Mouse (Mus musculus): ENCODE measurements around the gene Ulbp1.
"Not testable (repeated sequence)": the region's sequence is repeated elsewhere in the genome, so short reads cannot be mapped to it uniquely, and the experiment has no call there.

The Ulbp1 gene

GRCm38 (mm10) chr10:7473197-7473889 is at the start of gene Ulbp1:
TSS of gene Ulbp1 (minus strand) at chr10:7473638.
- peak; percentile 49 for DNase-seq (ENCODE audit: low spot score)

GRCm38 (mm10) chr10:7498180-7498579 is 24.7 kb upstream of the Ulbp1 start:
- not testable (repeated sequence) for DNase-seq (ENCODE audit: low spot score)

- not testable (repeated sequence) for DNase-seq (ENCODE audit: low spot score)
Measured at GRCm38 (mm10) chr10:7492384-7492783, 18.9 kb upstream of the Ulbp1 start.

- no peak for DNase-seq (ENCODE audit: low spot score)
Measured at GRCm38 (mm10) chr10:7483650-7484049, 10.2 kb upstream of the Ulbp1 start.

DNA sequence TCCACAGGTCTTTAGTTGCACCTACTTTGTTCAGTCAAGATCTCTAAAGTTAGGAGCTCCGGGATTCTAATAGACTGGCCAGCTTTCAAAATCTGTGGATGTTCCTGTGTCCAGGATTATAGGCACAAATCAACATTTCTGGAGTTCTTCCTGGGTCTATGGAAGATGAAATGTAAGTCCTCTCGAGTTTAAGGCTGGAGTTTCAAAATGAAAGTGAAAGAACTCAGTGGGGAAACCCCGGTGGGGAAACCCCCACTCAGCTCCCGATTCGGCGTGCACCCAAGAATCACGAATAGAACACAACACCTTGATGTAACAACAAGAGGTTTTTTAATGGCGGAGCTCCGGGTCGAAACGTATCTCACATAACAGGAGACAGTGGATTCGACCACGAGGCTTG is 787 bp upstream of the Ulbp1 start:
- DNase-seq (ENCODE audit: low spot score), result not testable (repeated sequence)

DNA sequence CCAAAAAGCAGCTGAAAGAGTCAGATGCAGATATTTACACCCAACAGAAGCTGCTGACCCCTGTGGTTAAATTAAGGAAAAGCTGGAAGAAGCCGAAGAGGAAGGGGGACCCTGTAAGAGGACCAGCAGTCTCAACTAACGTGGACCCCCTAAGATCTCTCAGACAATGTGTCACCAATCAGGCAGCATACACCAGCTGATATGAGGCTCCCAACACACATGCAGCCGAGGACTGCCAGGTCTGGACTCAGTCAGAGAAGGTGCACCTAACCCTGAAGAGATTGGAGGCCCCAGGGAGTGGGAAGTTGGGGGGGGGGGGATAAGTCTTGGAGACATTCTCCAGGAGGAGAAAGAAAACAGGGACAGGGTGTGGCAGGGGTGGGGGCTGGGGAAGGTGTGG is 1.8 kb downstream of the Ulbp1 start:
- DNase-seq (ENCODE audit: low spot score), result no peak

GRCm38 (mm10) chr10:7470457-7470856 is 3.0 kb downstream of the Ulbp1 start:
- DNase-seq (ENCODE audit: low spot score), result no peak

GRCm38 (mm10) chr10:7469716-7470414 is 3.6 kb downstream of the Ulbp1 start:
- peak; percentile 54 for DNase-seq (ENCODE audit: low spot score)

DNA sequence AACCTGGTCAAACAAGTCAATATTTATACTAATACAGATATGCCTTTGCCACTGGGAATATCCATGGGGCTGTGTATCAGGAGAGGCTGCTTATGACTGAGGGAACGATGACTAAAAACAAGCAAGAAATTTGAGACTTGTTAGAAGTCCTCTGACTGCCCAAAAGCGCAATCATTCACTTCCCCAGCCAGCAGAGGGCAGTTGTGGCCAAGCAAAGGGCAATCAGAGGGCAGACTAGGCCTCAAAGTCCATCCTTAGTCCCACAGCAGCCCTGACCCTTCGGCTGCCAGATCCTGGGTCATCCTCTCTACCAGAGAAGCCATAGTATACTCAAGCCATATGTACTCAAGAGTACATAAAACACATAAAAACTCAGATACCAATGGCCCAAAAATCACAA is 11.4 kb downstream of the Ulbp1 start:
- DNase-seq (ENCODE audit: low spot score), result no peak

DNA sequence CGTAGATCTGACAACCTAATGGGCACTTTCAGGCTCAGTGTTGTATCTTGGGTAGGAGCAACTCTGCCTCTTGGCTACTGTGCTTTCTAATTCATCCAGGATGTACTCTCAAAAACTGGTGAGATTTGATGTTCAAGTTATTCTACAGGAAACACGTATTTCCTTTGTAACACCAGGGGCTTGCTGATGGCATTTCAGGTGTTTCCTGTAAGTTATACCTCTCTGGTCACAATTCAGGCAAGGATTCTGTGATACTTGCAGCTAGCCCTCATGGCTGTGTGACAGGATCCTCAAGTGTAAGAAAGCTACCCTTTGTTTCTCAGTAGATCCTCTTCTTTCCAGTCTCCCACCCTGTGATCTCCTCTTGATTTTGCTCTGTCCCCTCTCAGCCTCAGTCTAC is 34.5 kb downstream of the Ulbp1 start:
- no peak for DNase-seq (ENCODE audit: low spot score)

GRCm38 (mm10) chr10:7393143-7394035 is 80.0 kb downstream of the Ulbp1 start:
- no peak for DNase-seq (ENCODE audit: low spot score)

- DNase-seq (ENCODE audit: low spot score), result no peak
Measured at GRCm38 (mm10) chr10:7391935-7392930, 81.2 kb downstream of the Ulbp1 start.

DNA sequence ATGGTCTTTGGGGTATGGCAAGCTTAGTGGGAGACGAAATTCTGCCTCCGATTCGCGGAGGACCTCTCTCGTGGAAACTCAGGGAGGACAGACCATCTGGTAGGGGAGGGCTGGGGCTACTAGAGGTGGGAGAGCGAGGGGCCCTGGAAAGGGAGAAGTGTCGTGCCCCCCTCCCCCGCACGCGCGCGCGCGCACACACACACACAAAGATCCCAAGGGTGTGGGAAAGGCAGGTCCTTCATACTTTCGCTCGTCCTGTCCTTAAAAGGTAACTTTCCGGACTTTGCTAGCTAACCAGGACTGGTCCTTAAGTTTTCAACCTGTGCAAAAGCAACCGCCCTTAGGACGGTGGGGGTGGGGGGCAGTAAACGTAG is 81.9 kb downstream of the Ulbp1 start:
- no peak for DNase-seq (ENCODE audit: low spot score)

DNA sequence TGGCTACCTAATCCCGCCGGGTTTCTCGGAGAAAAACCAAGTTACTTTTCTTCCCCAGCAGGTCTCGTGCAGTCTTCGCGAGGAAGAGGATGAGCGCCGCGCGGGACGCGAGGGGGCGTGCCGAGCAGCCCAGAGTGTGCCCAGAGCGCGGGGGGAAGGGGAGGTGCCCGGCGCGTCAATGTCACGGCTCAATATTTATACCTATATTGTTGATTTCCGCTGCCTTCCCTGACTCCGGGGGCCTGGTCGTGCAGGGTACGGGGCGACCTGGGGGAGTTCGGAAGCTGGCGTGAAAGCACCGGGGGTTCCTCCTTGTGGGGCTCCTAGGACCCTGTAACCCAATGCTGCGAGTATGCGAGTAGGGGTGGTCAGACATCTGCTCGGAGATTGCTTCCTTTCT is 82.3 kb downstream of the Ulbp1 start:
- no peak for DNase-seq (ENCODE audit: low spot score)

All from spleen, adult 12 weeks (tissue).